Mouse (Mus musculus) forebrain, embryonic 14.5 days (tissue): ENCODE data around the gene Syt2. TPM values are rescaled to one million over a fixed set of nuclear protein-coding genes. Genes with fewer than 3 reads are reported as not detected.

Source experiments
- ATAC-seq: fragments of 200-750 bp; cut with Nextera tagmentation; 2 replicates; pipeline ENCODE4 v1.8.0; 2017; ENCODE audit warnings: mild to moderate bottlenecking, moderate library complexity
- DNase-seq: peaks from one replicate; pipeline ENCODE4 v3.0.0-alpha.2; 2015; ENCODE audit warnings: low spot score
- H3K27ac ChIP-seq: fragments of 300-500 bp; sonication (generic); 2 replicates; pipeline ENCODE4 v1.5.1; 2014; ENCODE audit warnings: low read depth, mild to moderate bottlenecking, control low read depth, low read length, moderate library complexity
- H3K27me3 ChIP-seq: fragments of 300-500 bp; sonication (generic); replicated peaks from 2 replicates; pipeline ENCODE4 v1.6.1; 2014; ENCODE audit warnings: low read length, control low read depth, mixed read lengths; ENCODE audit not compliant: control insufficient read depth, insufficient read depth
- H3K36me3 ChIP-seq: fragments of 300-500 bp; sonication (generic); 2 replicates; pipeline ENCODE4 v1.6.1; 2014; ENCODE audit warnings: low read length, control low read depth; ENCODE audit not compliant: control insufficient read depth, insufficient read depth
- H3K4me1 ChIP-seq: fragments of 300-500 bp; sonication (generic); 2 replicates; pipeline ENCODE4 v1.6.1; 2014; ENCODE audit warnings: antibody characterized with exemption, low read length, control low read depth; ENCODE audit not compliant: control insufficient read depth, insufficient read depth
- H3K4me2 ChIP-seq: fragments of 300-500 bp; sonication (generic); 2 replicates; pipeline ENCODE4 v1.6.1; 2014; ENCODE audit warnings: mild to moderate bottlenecking, control low read depth, low read length
- H3K4me3 ChIP-seq: fragments of 300-500 bp; sonication (generic); 2 replicates; pipeline ENCODE4 v1.5.1; 2014; ENCODE audit warnings: low read depth, low read length, control low read depth
- H3K9ac ChIP-seq: fragments of 300-500 bp; sonication (generic); 2 replicates; pipeline ENCODE4 v1.6.1; 2014; ENCODE audit warnings: mild to moderate bottlenecking, low read length, control low read depth, moderate library complexity
- H3K9me3 ChIP-seq: fragments of 300-500 bp; sonication (generic); replicated peaks from 2 replicates; pipeline ENCODE4 v1.6.1; 2016; ENCODE audit warnings: low read length, control low read depth, mixed read lengths; ENCODE audit not compliant: control insufficient read depth
- WGBS: fragments of 180-500 bp; shearing (Covaris S2); extraction: QIAGEN DNeasy Blood & Tissue Kit; methylation state at CpG from one replicate; pipeline ENCODE4 v1.1.7; 2014; 5-methylcytosine and 5-hydroxymethylcytosine counted together
- polyA plus RNA-seq: library from polyadenylated mRNA; unstranded; fragments of >200 nt; fragmentation: Nextera tagmentation; extraction: Ambion mirVana; gene quantifications from 2 replicates; pipeline ENCODE4 v1.2.1, GENCODE M21; 2014

The Syt2 gene
- polyA plus RNA-seq, 1 experiment from 2014 or later, result 1.2 TPM

- Histone ChIP-seq H3K9me3 (no peaks in the 10 kb centered on the region), H3K4me3 (no peak overlapping the region), H3K4me1 (no peaks in the 10 kb centered on the region), H3K9ac (no peak overlapping the region), H3K27me3 (no peaks in the 10 kb centered on the region), H3K27ac (no peak overlapping the region), H3K36me3 (no peaks in the 10 kb centered on the region), H3K4me2 (no peak overlapping the region)
- WGBS, result 79% methylated on average over 2 of the region's 2 CpGs
- ATAC-seq (no peak), DNase-seq (no peak)
Observed at GRCm38 (mm10) chr1:134696302-134696701, 49.8 kb downstream of the Syt2 start.

GRCm38 (mm10) chr1:134697073-134697472 lies 50.6 kb downstream of the Syt2 start:
- Histone ChIP-seq H3K27ac (no peak overlapping the region), H3K4me1 (no peaks in the 10 kb centered on the region), H3K4me3 (no peak overlapping the region), H3K9me3 (no peaks in the 10 kb centered on the region), H3K36me3 (no peaks in the 10 kb centered on the region), H3K4me2 (no peak overlapping the region), H3K9ac (no peak overlapping the region), H3K27me3 (no peaks in the 10 kb centered on the region)
- DNase-seq, result no peak
- 84% methylated on average over 4 of the region's 4 CpGs for WGBS
- no peak for ATAC-seq

GRCm38 (mm10) chr1:134697522-134698250 lies 51.2 kb downstream of the Syt2 start:
- Histone ChIP-seq H3K9me3 (no peaks in the 10 kb centered on the region), H3K27ac (no peak overlapping the region), H3K36me3 (no peaks in the 10 kb centered on the region), H3K4me1 (no peaks in the 10 kb centered on the region), H3K4me3 (no peak overlapping the region), H3K27me3 (no peaks in the 10 kb centered on the region), H3K9ac (no peak overlapping the region), H3K4me2 (no peak overlapping the region)
- no peak for ATAC-seq
- no peak for DNase-seq
- WGBS, result 90% methylated on average over 17 of the region's 17 CpGs

GRCm38 (mm10) chr1:134698486-134698885 lies 52.0 kb downstream of the Syt2 start:
- no peaks in the 10 kb centered on the region for H3K36me3 ChIP-seq
- H3K9ac ChIP-seq, result no peak overlapping the region
- H3K9me3 ChIP-seq, result no peaks in the 10 kb centered on the region
- WGBS, result 45% methylated on average over 5 of the region's 5 CpGs
- no peak overlapping the region for H3K4me2 ChIP-seq
- H3K4me3 ChIP-seq, result no peak overlapping the region
- no peaks in the 10 kb centered on the region for H3K4me1 ChIP-seq
- ATAC-seq (peak; percentile 49; the same call in 1 of the 2 replicates), DNase-seq (peak; percentile 45)
- no peaks in the 10 kb centered on the region for H3K27me3 ChIP-seq
- no peak overlapping the region for H3K27ac ChIP-seq

- H3K9me3 ChIP-seq, result no peaks in the 10 kb centered on the region
- WGBS, result 59% methylated on average over 9 of the region's 9 CpGs
- H3K4me2 ChIP-seq, result no peak overlapping the region
- H3K27ac ChIP-seq, result no peak overlapping the region
- no peak overlapping the region for H3K9ac ChIP-seq
- H3K4me1 ChIP-seq, result no peaks in the 10 kb centered on the region
- no peaks in the 10 kb centered on the region for H3K27me3 ChIP-seq
- H3K4me3 ChIP-seq, result no peak overlapping the region
- DNase-seq (no peak), ATAC-seq (0 out of 2 replicates have a peak, but pooled peaks have one; percentile 21)
- H3K36me3 ChIP-seq, result no peaks in the 10 kb centered on the region
Observed at GRCm38 (mm10) chr1:134699390-134699789, 52.9 kb downstream of the Syt2 start.

GRCm38 (mm10) chr1:134700151-134700550 lies 53.7 kb downstream of the Syt2 start:
- H3K9ac ChIP-seq, result no peak overlapping the region
- ATAC-seq (0 out of 2 replicates have a peak, but pooled peaks have one; percentile 13), DNase-seq (peak; percentile 57)
- H3K36me3 ChIP-seq, result no peaks in the 10 kb centered on the region
- H3K4me3 ChIP-seq, result no peak overlapping the region
- 18% methylated on average over 2 of the region's 2 CpGs for WGBS
- H3K4me2 ChIP-seq, result no peak overlapping the region
- H3K9me3 ChIP-seq, result no peaks in the 10 kb centered on the region
- H3K27ac ChIP-seq, result no peak overlapping the region; the same call in 1 of the 2 replicates
- no peaks in the 10 kb centered on the region for H3K4me1 ChIP-seq
- 0 out of 2 replicates have a peak, but pooled peaks cover 4% of the 10 kb centered on the region for H3K27me3 ChIP-seq

GRCm38 (mm10) chr1:134700634-134701033 lies 54.2 kb downstream of the Syt2 start:
- ATAC-seq, result no peak
- no peak overlapping the region for H3K9ac ChIP-seq

GRCm38 (mm10) chr1:134701191-134701590 lies 54.7 kb downstream of the Syt2 start:
- Histone ChIP-seq H3K9ac (no peak overlapping the region), H3K27me3 (0 out of 2 replicates have a peak, but pooled peaks cover 6% of the 10 kb centered on the region), H3K4me1 (no peaks in the 10 kb centered on the region), H3K9me3 (no peaks in the 10 kb centered on the region), H3K4me3 (no peak overlapping the region), H3K27ac (no peak overlapping the region), H3K4me2 (no peak overlapping the region), H3K36me3 (no peaks in the 10 kb centered on the region)
- 18% methylated on average over 6 of the region's 6 CpGs for WGBS
- DNase-seq (no peak), ATAC-seq (no peak)

More at GRCm38 (mm10) chr1:134700634-134701033, 54.2 kb downstream of the Syt2 start:
- Histone ChIP-seq H3K27ac (no peak overlapping the region; the same call in 1 of the 2 replicates), H3K4me1 (no peaks in the 10 kb centered on the region), H3K27me3 (0 out of 2 replicates have a peak, but pooled peaks cover 4% of the 10 kb centered on the region), H3K36me3 (no peaks in the 10 kb centered on the region), H3K4me2 (no peak overlapping the region), H3K9me3 (no peaks in the 10 kb centered on the region), H3K4me3 (no peak overlapping the region)
- DNase-seq, result no peak
- 16% methylated on average over 5 of the region's 5 CpGs for WGBS

GRCm38 (mm10) chr1:134703232-134703631 lies 56.8 kb downstream of the Syt2 start:
- H3K4me2 ChIP-seq, result no peak overlapping the region
- H3K27ac ChIP-seq, result no peak overlapping the region
- H3K36me3 ChIP-seq, result no peaks in the 10 kb centered on the region
- 95% methylated on average over 2 of the region's 2 CpGs for WGBS
- no peaks in the 10 kb centered on the region for H3K9me3 ChIP-seq
- no peak overlapping the region for H3K4me3 ChIP-seq
- DNase-seq (no peak), ATAC-seq (no peak)
- H3K9ac ChIP-seq, result no peak overlapping the region
- no peaks in the 10 kb centered on the region; the same call in 1 of the 2 replicates for H3K4me1 ChIP-seq
- peaks cover 17% of the 10 kb centered on the region; the same call in 1 of the 2 replicates for H3K27me3 ChIP-seq
